Mouse (Mus musculus) bone marrow, adult 2 months (tissue): Measurements from ENCODE around the gene Muc15.

Experiments
- CTCF ChIP-seq: fragments of 200-500 bp; IDR thresholded peaks from 2 replicates; pipeline ENCODE4 v1.5.1; 2011; ENCODE audit warnings: low read length, control low read depth; ENCODE audit not compliant: control insufficient read depth, insufficient read depth
- POLR2A ChIP-seq: fragments of 200-500 bp; IDR thresholded peaks from 2 replicates; pipeline ENCODE4 v1.6.1; 2011; ENCODE audit warnings: low read depth, mild to moderate bottlenecking, control low read depth, low read length, borderline replicate concordance; ENCODE audit not compliant: control insufficient read depth

GRCm38 (mm10) chr2:110719051-110719450 is 2.1 kb upstream of the Muc15 start:
- TF ChIP-seq POLR2A (no peak), CTCF (no peak)
